Mouse (Mus musculus): ENCODE results near the gene Gm10577.

GRCm38 (mm10) chr4:101009092-101009491, 11.4 kb downstream of the Gm10577 start:
- TF ChIP-seq CTCF (conservative IDR thresholded peaks at IDR 0.05 in 1 of 2, IDR thresholded peaks at IDR 0.05 in 1 of 2; ENCODE audit: low read depth in 2 of 2, low read length in 2 of 2) (no peak), E2F4 (IDR thresholded peaks at IDR 0.05; ENCODE audit: insufficient replicate concordance, low read depth, low read length) (no peak), USF1 (IDR thresholded peaks at IDR 0.05; ENCODE audit: low read depth, low read length) (no peak), CHD1 (IDR thresholded peaks at IDR 0.05; ENCODE audit: low read depth, low read length) (no peak), ZC3H11A (IDR thresholded peaks at IDR 0.05; ENCODE audit: low read depth, low read length) (no peak), TBP (conservative IDR thresholded peaks at IDR 0.05; ENCODE audit: low read depth, low read length) (no peak), MAFK (IDR thresholded peaks at IDR 0.05; ENCODE audit: insufficient replicate concordance, low read length) (no peak), POLR2A (IDR thresholded peaks at IDR 0.05; ENCODE audit: low read depth, low read length) (no peak), MAX (IDR thresholded peaks at IDR 0.05; ENCODE audit: low read length) (no peak), NRF1 (IDR thresholded peaks at IDR 0.05; ENCODE audit: low read depth, low read length) (no peak), HCFC1 (IDR thresholded peaks at IDR 0.05; ENCODE audit: low read depth, low read length) (no peak), EP300 (IDR thresholded peaks at IDR 0.05; ENCODE audit: low read length) (no peak), SIN3A (IDR thresholded peaks at IDR 0.05; ENCODE audit: low read length) (no peak), ZNF384 (IDR thresholded peaks at IDR 0.05; ENCODE audit: low read depth, low read length) (no peak)

Data from CH12.LX (cell line).